Comparison of ENCODE assay signal across 8 mouse cellular contexts in genomic region chr15:103322396-103322795, GRCm38 (mm10). TPM values are rescaled to one million over a fixed set of nuclear protein-coding genes. Genes with fewer than 3 reads are reported as not detected.
DNase-seq lines count a peak whose midpoint lies in the region; ATAC-seq and TF ChIP-seq lines count a peak whose summit lies in the region.

No protein-coding gene starts in this region.

- peak overlapping the region; percentile 90 for H3K4me2 ChIP-seq in kidney, embryonic 16.5 days (replicated peaks; ENCODE audit: low read depth, low read length)
- H3K4me2 ChIP-seq in embryonic facial prominence, embryonic 14.5 days (ENCODE audit: low read depth, low read length), result peak overlapping the region; percentile 92
- peak overlapping the region; percentile 91 for H3K4me2 ChIP-seq in intestine, embryonic 14.5 days (ENCODE audit: low read length)
- peak overlapping the region; percentile 84 for H3K4me2 ChIP-seq in midbrain, postnatal 0 days (ENCODE audit: low read depth, low read length, poor library complexity, severe bottlenecking)

- peaks cover 31% of the 10 kb centered on the region for H3K4me1 ChIP-seq in kidney, embryonic 16.5 days (ENCODE audit: insufficient read depth, low read length)
- H3K4me1 ChIP-seq in embryonic facial prominence, embryonic 14.5 days (ENCODE audit: control insufficient read depth, insufficient read depth, low read length), result peaks cover 24% of the 10 kb centered on the region
- H3K4me1 ChIP-seq in intestine, embryonic 14.5 days (replicated peaks; ENCODE audit: control insufficient read depth, insufficient read depth, low read length), result peaks cover 14% of the 10 kb centered on the region
- peaks cover 7% of the 10 kb centered on the region for H3K4me1 ChIP-seq in midbrain, postnatal 0 days (ENCODE audit: insufficient read depth, low read length)

- no peaks in the 10 kb centered on the region for H3K27me3 ChIP-seq in kidney, embryonic 16.5 days (ENCODE audit: insufficient read depth, low read length)
- no peaks in the 10 kb centered on the region for H3K27me3 ChIP-seq in embryonic facial prominence, embryonic 14.5 days (replicated peaks; ENCODE audit: control insufficient read depth, insufficient read depth, low read length)
- H3K27me3 ChIP-seq in intestine, embryonic 14.5 days (replicated peaks; ENCODE audit: control insufficient read depth, insufficient read depth, low read length), result no peaks in the 10 kb centered on the region
- H3K27me3 ChIP-seq in midbrain, postnatal 0 days (ENCODE audit: insufficient read depth, low read length), result no peaks in the 10 kb centered on the region

- H3K9me3 ChIP-seq in kidney, embryonic 16.5 days (ENCODE audit: low read length), result no peaks in the 10 kb centered on the region
- H3K9me3 ChIP-seq in embryonic facial prominence, embryonic 14.5 days (ENCODE audit: control insufficient read depth, low read length), result no peaks in the 10 kb centered on the region
- no peaks in the 10 kb centered on the region for H3K9me3 ChIP-seq in intestine, embryonic 14.5 days (ENCODE audit: control insufficient read depth, low read length)
- H3K9me3 ChIP-seq in midbrain, postnatal 0 days (ENCODE audit: low read length), result no peaks in the 10 kb centered on the region

- peaks cover 5% of the 10 kb centered on the region; the same call in 1 of the 2 replicates for H3K36me3 ChIP-seq in kidney, embryonic 16.5 days (ENCODE audit: insufficient read depth, low read length)
- peaks cover 25% of the 10 kb centered on the region for H3K36me3 ChIP-seq in embryonic facial prominence, embryonic 14.5 days (ENCODE audit: control insufficient read depth, insufficient read depth, low read length)
- peaks cover 17% of the 10 kb centered on the region for H3K36me3 ChIP-seq in intestine, embryonic 14.5 days (ENCODE audit: control insufficient read depth, insufficient read depth, low read length)
- peaks cover 14% of the 10 kb centered on the region for H3K36me3 ChIP-seq in midbrain, postnatal 0 days (ENCODE audit: insufficient read depth, low read length)

- DNase-seq in kidney, postnatal 4 days, result no peak
- DNase-seq in embryonic facial prominence, embryonic 14.5 days (ENCODE audit: low spot score), result no peak
- DNase-seq in intestine, embryonic 14.5 days (ENCODE audit: low spot score), result no peak
- DNase-seq in midbrain, postnatal 0 days (ENCODE audit: low spot score), result no peak
- DNase-seq in ovary, postnatal 36 days (ENCODE audit: low spot score), result no peak
- DNase-seq in layer of hippocampus, postnatal 14 days (ENCODE audit: low spot score in 2 of 2), result no peak
- DNase-seq in kidney, postnatal 36 days, result no peak

- no peak for ATAC-seq in kidney, embryonic 16.5 days (ENCODE audit: low FRiP score, low TSS enrichment)
- ATAC-seq in embryonic facial prominence, embryonic 14.5 days (ENCODE audit: low read depth), result no peak
- no peak for ATAC-seq in intestine, embryonic 14.5 days (replicated peaks; ENCODE audit: low FRiP score, low TSS enrichment, low read depth)
- no peak for ATAC-seq in midbrain, postnatal 0 days (ENCODE audit: low FRiP score)

- TF ChIP-seq CTCF in midbrain, postnatal 0 days (IDR thresholded peaks at IDR 0.05), result no peak

- peak overlapping the region; percentile 55; the same call in 1 of the 2 replicates for H3K27ac ChIP-seq in kidney, embryonic 16.5 days (ENCODE audit: low read length)
- H3K27ac ChIP-seq in embryonic facial prominence, embryonic 14.5 days (replicated peaks; ENCODE audit: low read depth, low read length), result no peak overlapping the region
- H3K27ac ChIP-seq in intestine, embryonic 14.5 days (ENCODE audit: low read depth), result no peak overlapping the region
- peak overlapping the region; percentile 80 for H3K27ac ChIP-seq in midbrain, postnatal 0 days (ENCODE audit: low read depth, low read length)

- WGBS in kidney, embryonic 16.5 days, result 39% methylated on average over 4 of the region's 4 CpGs
- 36% methylated on average over 4 of the region's 4 CpGs for WGBS in embryonic facial prominence, embryonic 14.5 days
- 57% methylated on average over 4 of the region's 4 CpGs for WGBS in intestine, embryonic 14.5 days
- 32% methylated on average over 4 of the region's 4 CpGs for WGBS in midbrain, postnatal 0 days

- H3K9ac ChIP-seq in kidney, embryonic 16.5 days (replicated peaks; ENCODE audit: low read length), result peak overlapping the region; percentile 86
- peak overlapping the region; percentile 86 for H3K9ac ChIP-seq in embryonic facial prominence, embryonic 14.5 days (ENCODE audit: low read depth, low read length)
- H3K9ac ChIP-seq in intestine, embryonic 14.5 days (ENCODE audit: low read length), result no peak overlapping the region
- H3K9ac ChIP-seq in midbrain, postnatal 0 days (replicated peaks; ENCODE audit: low read length, poor library complexity, severe bottlenecking), result peak overlapping the region; percentile 87

- peak overlapping the region; percentile 66 for H3K4me3 ChIP-seq in kidney, embryonic 16.5 days (ENCODE audit: low read length)
- peak overlapping the region; percentile 67 for H3K4me3 ChIP-seq in embryonic facial prominence, embryonic 14.5 days (ENCODE audit: low read depth, low read length)
- H3K4me3 ChIP-seq in intestine, embryonic 14.5 days (ENCODE audit: low read depth, low read length), result peak overlapping the region; percentile 60
- peak overlapping the region; percentile 70 for H3K4me3 ChIP-seq in midbrain, postnatal 0 days (ENCODE audit: low read depth, low read length)

RNA-seq across cellular contexts. Expression of gene Gpr84, which starts 12.0 kb away (rescaled TPM):
- 0.30 and 0.67 TPM in 2 replicates for polyA plus RNA-seq in kidney, embryonic 16.5 days (2015; fragmentation: Nextera tagmentation; extraction: Ambion mirVana)
- polyA plus RNA-seq in embryonic facial prominence, embryonic 14.5 days (2014; fragmentation: Nextera tagmentation; extraction: Ambion mirVana), result 0.13 and 0.47 TPM in 2 replicates
- 0.11 and 0.34 TPM in 2 replicates for polyA plus RNA-seq in intestine, embryonic 14.5 days (2014; fragmentation: Nextera tagmentation; extraction: Ambion mirVana)
- 0.27 TPM in 1 of 2 replicates, not detected in the other for total RNA-seq in midbrain, postnatal 0 days (2014; rRNA removed)
- 0.29 and 0.37 TPM in 2 replicates for polyA plus RNA-seq in midbrain, postnatal 0 days (2015; fragmentation: Nextera tagmentation; extraction: Ambion mirVana)
- total RNA-seq in layer of hippocampus, postnatal 14 days (2021), result under 1 TPM; 0.74 to 0.81 TPM

RNA-seq across cellular contexts. Expression of gene Zfp385a, which starts 17.5 kb away (rescaled TPM):
- polyA plus RNA-seq in kidney, embryonic 16.5 days (2015; fragmentation: Nextera tagmentation; extraction: Ambion mirVana), result 12.4 and 14.4 TPM in 2 replicates
- 18.4 and 19.0 TPM in 2 replicates for polyA plus RNA-seq in embryonic facial prominence, embryonic 14.5 days (2014; fragmentation: Nextera tagmentation; extraction: Ambion mirVana)
- 7.2 and 7.5 TPM in 2 replicates for polyA plus RNA-seq in intestine, embryonic 14.5 days (2014; fragmentation: Nextera tagmentation; extraction: Ambion mirVana)
- total RNA-seq in midbrain, postnatal 0 days (2014; rRNA removed), result 22.0 and 26.5 TPM in 2 replicates
- polyA plus RNA-seq in midbrain, postnatal 0 days (2015; fragmentation: Nextera tagmentation; extraction: Ambion mirVana), result 26.9 and 28.8 TPM in 2 replicates
- 10 to 100 TPM; 43.2 to 44.4 TPM for total RNA-seq in layer of hippocampus, postnatal 14 days (2021)

RNA-seq across cellular contexts. Expression of gene Itga5, which starts 44.2 kb away (rescaled TPM):
- 40.7 and 44.3 TPM in 2 replicates for polyA plus RNA-seq in kidney, embryonic 16.5 days (2015; fragmentation: Nextera tagmentation; extraction: Ambion mirVana)
- 63.4 TPM in 2 replicates for polyA plus RNA-seq in embryonic facial prominence, embryonic 14.5 days (2014; fragmentation: Nextera tagmentation; extraction: Ambion mirVana)
- polyA plus RNA-seq in intestine, embryonic 14.5 days (2014; fragmentation: Nextera tagmentation; extraction: Ambion mirVana), result 64.9 and 69.4 TPM in 2 replicates
- 4.8 and 6.8 TPM in 2 replicates for total RNA-seq in midbrain, postnatal 0 days (2014; rRNA removed)
- polyA plus RNA-seq in midbrain, postnatal 0 days (2015; fragmentation: Nextera tagmentation; extraction: Ambion mirVana), result 3.8 TPM in 2 replicates
- 1 to 10 TPM; 3.4 to 5.8 TPM for total RNA-seq in layer of hippocampus, postnatal 14 days (2021)

RNA-seq across cellular contexts. Expression of gene Copz1, which starts 49.9 kb away (rescaled TPM):
- polyA plus RNA-seq in kidney, embryonic 16.5 days (2015; fragmentation: Nextera tagmentation; extraction: Ambion mirVana), result 324 and 333 TPM in 2 replicates
- 274 and 289 TPM in 2 replicates for polyA plus RNA-seq in embryonic facial prominence, embryonic 14.5 days (2014; fragmentation: Nextera tagmentation; extraction: Ambion mirVana)
- 266 and 283 TPM in 2 replicates for polyA plus RNA-seq in intestine, embryonic 14.5 days (2014; fragmentation: Nextera tagmentation; extraction: Ambion mirVana)
- total RNA-seq in midbrain, postnatal 0 days (2014; rRNA removed), result 127 and 151 TPM in 2 replicates
- 178 and 184 TPM in 2 replicates for polyA plus RNA-seq in midbrain, postnatal 0 days (2015; fragmentation: Nextera tagmentation; extraction: Ambion mirVana)
- 100 to 1,000 TPM; 102 to 105 TPM for total RNA-seq in layer of hippocampus, postnatal 14 days (2021)

Comparison
In these comparisons a context has a peak if more than half of its experiments do, and no peak if none do; other contexts are left out.
1. H3K27ac ChIP-seq: peak in kidney, embryonic 16.5 days (single experiment) and midbrain, postnatal 0 days (single experiment); none in embryonic facial prominence, embryonic 14.5 days (single experiment) and intestine, embryonic 14.5 days (single experiment).
2. Peak in every context shown above with its lines, with median percentiles within 50 percentile points of each other: H3K4me2 ChIP-seq and H3K4me3 ChIP-seq.